Mouse (Mus musculus): ENCODE measurements around the gene Nol8.

Gene Nol8

GRCm38 (mm10) chr13:49684266-49684665 lies 31.4 kb downstream of the Nol8 start:
- DNase-seq (ENCODE audit: low spot score), result no peak

- DNase-seq (ENCODE audit: low spot score), result no peak
Observed at GRCm38 (mm10) chr13:49691056-49691455, 38.2 kb downstream of the Nol8 start.

- DNase-seq (ENCODE audit: low spot score), result no peak
Observed at GRCm38 (mm10) chr13:49703216-49703779, 50.4 kb downstream of the Nol8 start.

GRCm38 (mm10) chr13:49706032-49706690 lies 53.3 kb downstream of the Nol8 start:
- DNase-seq (ENCODE audit: low spot score), result no peak

- DNase-seq (ENCODE audit: low spot score), result no peak
Observed at GRCm38 (mm10) chr13:49708311-49708710, 55.4 kb downstream of the Nol8 start.

GRCm38 (mm10) chr13:49712047-49712721 lies 59.3 kb downstream of the Nol8 start:
- no peak for DNase-seq (ENCODE audit: low spot score)

GRCm38 (mm10) chr13:49719310-49719709 lies 66.4 kb downstream of the Nol8 start:
- DNase-seq (ENCODE audit: low spot score), result no peak
